Mouse (Mus musculus): ENCODE data around the gene Arid3c. TPM values are rescaled to one million over a fixed set of nuclear protein-coding genes. Genes with fewer than 3 reads are reported as not detected.
"Not testable (repeated sequence)": the region's sequence is repeated elsewhere in the genome, so short reads cannot be mapped to it uniquely, and the experiment has no call there.

Gene Arid3c
- not detected for total RNA-seq (2021)
- long read RNA-seq, experiment 1: 0 reads
- long read RNA-seq, experiment 2: 0 reads

GRCm38 (mm10) chr4:41731052-41731765 lies at the start of gene Arid3c:
Gene Arid3c, minus strand, starts transcription at chr4:41731142.
- no peak for DNase-seq (ENCODE audit: low spot score in 2 of 2)

DNA sequence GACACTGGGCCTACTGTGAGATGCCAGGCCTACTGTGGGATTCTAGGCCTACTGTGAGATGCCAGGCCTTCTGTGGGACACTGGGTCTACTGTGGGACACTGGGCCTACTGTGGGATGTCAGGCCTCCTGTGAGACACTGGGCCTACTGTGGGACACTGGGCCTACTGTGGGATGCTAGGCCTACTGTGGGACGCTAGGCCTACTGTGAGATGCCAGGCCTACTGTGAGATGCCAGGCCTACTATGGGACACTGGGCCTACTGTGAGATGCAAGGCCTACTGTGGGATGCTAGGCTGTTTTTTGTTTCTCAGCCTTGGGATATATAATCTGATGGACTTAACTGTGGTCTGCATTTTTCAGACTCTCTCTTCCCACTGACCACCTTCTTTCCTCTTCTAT lies 44.9 kb upstream of the Arid3c start:
- not testable (repeated sequence) for DNase-seq (ENCODE audit: low spot score in 2 of 2)

DNA sequence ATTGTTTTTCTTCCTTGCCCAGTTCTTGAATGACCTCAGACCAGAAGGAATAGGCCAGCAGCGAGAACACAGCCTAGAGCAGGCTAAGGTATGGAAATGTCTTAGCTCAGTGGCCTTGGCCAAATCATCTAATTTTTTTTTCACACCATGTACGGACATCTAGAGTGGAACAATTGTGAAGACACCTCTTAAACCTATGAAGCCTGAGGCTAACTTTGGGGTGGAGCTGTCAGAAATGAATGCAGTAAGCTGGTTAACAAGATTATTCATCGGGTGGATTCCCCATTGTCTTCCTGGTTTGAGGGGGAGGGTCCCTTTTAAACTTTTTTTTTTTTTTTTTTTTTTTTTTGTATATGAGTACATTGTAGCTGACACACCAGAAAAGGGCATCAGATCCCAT lies 43.6 kb upstream of the Arid3c start:
- DNase-seq (ENCODE audit: low spot score in 2 of 2): not testable (repeated sequence)

DNA sequence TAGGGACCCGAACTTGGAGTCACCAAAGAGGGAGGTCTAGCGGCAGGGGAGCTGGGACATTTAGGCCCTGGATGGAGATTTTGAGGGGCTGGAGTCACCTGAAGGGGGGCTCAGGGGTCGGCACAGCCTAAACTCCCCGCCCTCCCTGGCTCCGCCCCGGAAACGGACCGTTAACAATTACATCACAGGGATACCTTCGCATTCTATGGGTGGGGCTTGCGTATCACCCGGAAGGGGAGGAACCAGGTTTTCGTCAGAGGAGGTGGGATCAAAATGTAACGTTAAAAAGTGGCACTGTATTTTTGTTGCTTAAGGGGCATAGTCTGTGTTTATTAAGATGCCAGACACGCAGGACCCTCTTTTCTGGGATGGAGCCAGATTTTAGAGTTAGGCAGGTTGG lies 43.1 kb upstream of the Arid3c start, which contains the start of gene Ccl27a:
Ccl27a (minus strand) TSS at position 246 of the 400 bp plus-strand sequence.
- DNase-seq (ENCODE audit: low spot score in 2 of 2): peak in 1 of 2 experiments; percentile 66

- peak; percentile 46 to 70 for DNase-seq (ENCODE audit: low spot score in 2 of 2)
Measured at GRCm38 (mm10) chr4:41773502-41773901, 42.6 kb upstream of the Arid3c start.

DNA sequence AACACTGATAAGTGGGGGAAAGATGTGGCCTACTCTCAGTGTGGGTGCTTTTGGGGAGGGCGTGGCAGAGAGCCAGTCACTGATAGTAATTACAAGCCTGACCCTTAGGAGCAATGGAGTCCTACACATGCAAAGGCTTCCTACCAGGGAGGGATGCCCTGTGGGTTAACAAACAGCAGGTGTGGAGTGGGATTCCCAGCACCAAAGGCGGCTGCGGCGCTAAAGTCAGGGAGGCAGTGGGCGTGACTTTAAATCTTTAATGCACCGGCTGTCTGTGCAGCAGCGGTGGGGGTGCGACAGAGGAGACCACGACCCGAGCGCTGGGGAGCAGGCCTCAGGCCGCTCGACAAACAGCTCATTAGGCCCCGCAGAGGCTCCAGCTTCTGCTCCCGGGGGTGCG lies 42.0 kb upstream of the Arid3c start:
- not testable (repeated sequence) for DNase-seq (ENCODE audit: low spot score in 2 of 2)

GRCm38 (mm10) chr4:41767301-41767700 lies 36.4 kb upstream of the Arid3c start:
- DNase-seq (ENCODE audit: low spot score in 2 of 2): not testable (repeated sequence)

- not testable (repeated sequence) for DNase-seq (ENCODE audit: low spot score in 2 of 2)
Measured at GRCm38 (mm10) chr4:41763176-41763575, 32.2 kb upstream of the Arid3c start.

DNA sequence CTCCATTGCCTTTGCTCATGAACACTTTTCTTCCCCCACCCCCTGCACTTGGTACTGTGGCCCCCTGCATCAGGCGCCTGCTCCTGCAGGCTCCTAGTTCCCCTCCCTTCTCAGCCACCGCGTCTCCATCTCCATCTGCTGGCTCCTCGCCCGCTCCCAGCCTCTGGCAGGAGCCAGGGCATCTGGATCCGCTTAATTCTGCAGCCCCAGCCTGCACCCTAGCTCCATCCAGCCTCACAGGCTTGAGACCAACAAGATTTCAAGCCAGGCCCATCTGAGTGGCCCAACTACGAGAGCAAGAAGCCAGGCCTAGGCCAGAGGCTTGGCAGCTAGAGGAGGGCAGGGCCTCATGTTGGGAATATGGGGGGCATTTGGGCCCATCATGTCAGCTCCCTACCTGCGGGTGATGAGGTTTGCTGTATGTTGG lies 31.8 kb upstream of the Arid3c start:
- DNase-seq (ENCODE audit: low spot score in 2 of 2): not testable (repeated sequence)

GRCm38 (mm10) chr4:41762099-41762687 lies 31.3 kb upstream of the Arid3c start:
- DNase-seq (ENCODE audit: low spot score in 2 of 2): no peak

GRCm38 (mm10) chr4:41761680-41762079 lies 30.7 kb upstream of the Arid3c start:
- DNase-seq (ENCODE audit: low spot score in 2 of 2): no peak

- DNase-seq (ENCODE audit: low spot score in 2 of 2): no peak
Measured at GRCm38 (mm10) chr4:41760911-41761310, 30.0 kb upstream of the Arid3c start.

- DNase-seq (ENCODE audit: low spot score in 2 of 2): peak; percentile 73 to 79
Measured at GRCm38 (mm10) chr4:41760288-41760721, 29.4 kb upstream of the Arid3c start.

GRCm38 (mm10) chr4:41759656-41760287 lies 28.8 kb upstream of the Arid3c start:
- no peak for DNase-seq (ENCODE audit: low spot score in 2 of 2)

GRCm38 (mm10) chr4:41759206-41759605 lies 28.3 kb upstream of the Arid3c start:
- no peak for DNase-seq (ENCODE audit: low spot score in 2 of 2)

DNA sequence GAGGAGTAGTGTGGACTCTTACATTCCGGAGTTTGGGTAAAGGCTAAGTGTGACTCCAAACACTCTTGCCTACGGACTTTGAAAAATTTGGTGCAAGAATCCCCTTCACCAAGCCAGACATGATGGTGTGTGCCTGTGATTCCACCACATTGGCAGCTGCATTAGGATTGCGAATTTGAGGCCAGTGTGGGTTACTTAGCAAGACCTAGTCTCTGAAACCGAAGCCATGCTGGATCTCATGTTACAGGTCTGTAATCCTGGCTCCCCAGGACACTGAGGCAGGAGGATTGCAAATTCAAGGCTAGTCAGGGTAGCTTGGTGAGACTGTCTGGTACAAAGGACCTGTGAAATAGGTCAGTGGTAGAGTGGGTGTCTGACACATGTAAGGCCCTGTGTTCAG lies 27.8 kb upstream of the Arid3c start:
- DNase-seq (ENCODE audit: low spot score in 2 of 2): no peak

DNA sequence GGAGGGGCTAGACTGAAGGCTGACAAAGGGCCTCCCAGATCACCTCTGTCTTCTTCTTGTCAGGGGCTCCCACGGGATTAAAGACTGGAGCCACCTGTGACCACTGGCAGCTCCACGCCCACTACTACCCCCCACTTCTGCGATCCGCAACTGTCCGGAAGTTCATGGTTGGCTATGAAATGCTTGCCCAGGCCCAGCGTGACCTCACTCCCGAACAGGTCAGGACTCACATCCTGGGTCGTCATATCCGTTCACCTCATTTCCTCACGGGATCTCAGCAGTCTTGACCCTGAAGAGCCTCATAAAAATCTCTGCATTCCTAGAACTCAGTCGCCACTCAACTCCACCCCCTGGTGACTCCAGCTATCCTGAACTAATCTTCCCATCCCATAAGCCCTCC lies 27.1 kb upstream of the Arid3c start:
- no peak for DNase-seq (ENCODE audit: low spot score in 2 of 2)

DNA sequence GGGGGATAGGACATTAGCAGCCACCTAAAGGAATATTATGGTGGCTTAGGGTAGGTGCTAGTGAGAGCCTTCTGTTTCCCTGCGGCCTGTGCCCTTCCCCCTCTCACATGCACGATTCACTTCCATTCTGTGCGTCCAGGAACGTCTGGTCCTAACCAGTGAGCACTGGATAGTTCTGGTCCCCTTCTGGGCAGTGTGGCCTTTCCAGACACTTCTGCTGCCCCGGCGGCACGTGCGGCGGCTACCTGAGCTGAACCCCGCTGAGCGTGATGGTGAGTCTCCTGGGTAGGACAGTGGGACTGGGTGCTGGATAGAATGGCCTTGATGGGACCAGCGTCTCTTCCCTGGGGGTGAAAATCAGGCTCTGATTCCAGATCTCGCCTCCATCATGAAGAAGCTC lies 26.4 kb upstream of the Arid3c start:
- DNase-seq (ENCODE audit: low spot score in 2 of 2): no peak

DNA sequence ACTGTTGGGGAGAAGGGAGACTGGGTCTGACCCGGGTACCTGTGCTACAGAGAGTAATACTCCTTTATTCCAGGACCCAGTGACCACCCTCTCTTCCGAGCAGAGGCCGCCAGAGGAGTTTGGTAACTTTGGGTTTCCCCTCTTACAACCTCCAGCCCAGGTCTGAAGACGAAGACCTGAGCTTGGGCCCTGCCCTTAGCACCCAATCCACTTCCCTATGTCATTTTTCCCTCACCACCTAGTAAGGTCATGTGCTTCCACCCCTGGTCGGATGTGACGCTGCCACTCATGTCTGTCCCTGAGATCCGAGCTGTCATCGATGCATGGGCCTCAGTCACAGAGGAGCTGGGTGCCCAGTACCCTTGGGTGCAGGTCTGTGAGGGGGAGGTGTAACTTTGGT lies 25.5 kb upstream of the Arid3c start:
- no peak for DNase-seq (ENCODE audit: low spot score in 2 of 2)

DNA sequence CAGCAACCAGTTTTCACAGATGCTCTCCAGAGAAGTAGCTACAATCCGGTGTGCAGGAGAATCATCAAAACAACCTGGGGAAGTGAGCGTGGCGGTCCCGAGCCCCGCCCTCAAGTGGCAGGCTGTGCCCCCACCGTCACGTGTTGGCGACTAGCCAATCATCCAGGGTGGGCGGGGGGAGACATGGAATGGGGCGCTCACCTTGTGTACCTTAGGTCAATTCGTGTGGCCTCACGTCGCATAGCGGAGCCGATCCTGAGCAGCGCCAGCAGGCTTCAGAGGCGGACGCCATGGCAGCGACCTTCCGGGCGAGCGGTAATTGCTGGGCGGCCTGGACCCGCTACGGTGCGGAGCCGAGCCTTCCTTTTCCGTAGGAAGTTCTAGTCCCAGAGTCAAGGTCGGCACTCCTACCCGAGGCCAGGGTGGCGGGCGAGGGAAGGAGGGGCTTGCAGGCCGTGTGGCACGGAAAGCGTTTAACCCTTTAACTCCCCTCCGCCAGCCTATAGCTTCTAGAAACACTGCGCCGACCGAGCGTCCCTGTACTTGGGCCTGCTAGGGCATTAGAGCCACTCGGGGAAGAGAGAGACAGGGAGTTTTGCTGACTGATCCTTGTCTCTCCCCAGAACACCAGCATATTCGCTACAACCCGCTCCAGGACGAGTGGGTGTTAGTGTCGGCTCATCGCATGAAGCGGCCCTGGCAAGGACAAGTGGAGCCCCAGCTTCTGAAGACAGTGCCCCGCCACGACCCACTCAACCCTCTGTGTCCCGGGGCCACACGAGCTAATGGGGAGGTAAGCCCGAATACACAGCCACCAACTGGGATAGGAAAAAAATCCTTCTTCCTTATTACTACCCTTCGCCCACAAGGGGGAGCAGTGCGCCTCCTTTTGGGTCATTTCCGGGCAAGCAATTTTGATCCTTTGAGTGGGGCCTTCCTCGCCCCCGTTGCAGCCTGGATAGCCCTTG lies 24.7 kb upstream of the Arid3c start, which contains the start of gene Sigmar1:
Sigmar1 (minus strand) TSS at position 820 of the 968 bp plus-strand sequence.
- DNase-seq (ENCODE audit: low spot score in 2 of 2): peak; percentile 60 to 75
